Mouse (Mus musculus) lung, postnatal 0 days (tissue): ENCODE data around the gene Stag1. TPM values are rescaled to one million over a fixed set of nuclear protein-coding genes. Genes with fewer than 3 reads are reported as not detected.
"Not testable (repeated sequence)": the region's sequence is repeated elsewhere in the genome, so short reads cannot be mapped to it uniquely, and the experiment has no call there.

Experiments
- ATAC-seq: fragments of 200-750 bp; cut with Nextera tagmentation; 2 replicates; pipeline ENCODE4 v1.8.0; 2017; ENCODE audit warnings: moderate library complexity
- DNase-seq: peaks from one replicate; pipeline ENCODE4 v3.0.0-alpha.2; 2016; ENCODE audit warnings: low spot score
- H3K27ac ChIP-seq: fragments of 300-500 bp; sonication (generic); 2 replicates; pipeline ENCODE4 v1.5.1; 2014; ENCODE audit warnings: antibody characterized with exemption, mild to moderate bottlenecking, low read length, mixed read lengths
- H3K27me3 ChIP-seq: fragments of 300-500 bp; sonication (generic); replicated peaks from 2 replicates; pipeline ENCODE4 v1.6.1; 2014; ENCODE audit warnings: low read length, mixed read lengths; ENCODE audit not compliant: insufficient read depth
- H3K36me3 ChIP-seq: fragments of 300-500 bp; sonication (generic); 2 replicates; pipeline ENCODE4 v1.6.1; 2014; ENCODE audit warnings: low read length, mixed read lengths; ENCODE audit not compliant: insufficient read depth
- H3K4me1 ChIP-seq: fragments of 300-500 bp; sonication (generic); 2 replicates; pipeline ENCODE4 v1.6.1; 2014; ENCODE audit warnings: antibody characterized with exemption, low read depth, low read length, mixed read lengths; ENCODE audit not compliant: insufficient read depth
- H3K4me2 ChIP-seq: fragments of 300-500 bp; sonication (generic); replicated peaks from 2 replicates; pipeline ENCODE4 v1.6.1; 2014; ENCODE audit warnings: low read depth, mild to moderate bottlenecking, low read length, moderate library complexity, mixed read lengths
- H3K4me3 ChIP-seq: fragments of 300-500 bp; sonication (generic); 2 replicates; pipeline ENCODE4 v1.5.1; 2014; ENCODE audit warnings: low read depth, low read length
- H3K9ac ChIP-seq: fragments of 300-500 bp; sonication (generic); replicated peaks from 2 replicates; pipeline ENCODE4 v1.6.1; 2014; ENCODE audit warnings: low read depth, mild to moderate bottlenecking
- H3K9me3 ChIP-seq: fragments of 300-500 bp; sonication (generic); 2 replicates; pipeline ENCODE4 v1.6.1; 2016; ENCODE audit warnings: low read length, mixed read lengths
- CTCF ChIP-seq: IDR thresholded peaks from 2 replicates; pipeline ENCODE4 v1.5.1; 2016; ENCODE audit warnings: antibody characterized with exemption, mild to moderate bottlenecking
- EP300 ChIP-seq: IDR thresholded peaks from 2 replicates; pipeline ENCODE4 v1.6.1; 2016; ENCODE audit warnings: antibody characterized with exemption, mild to moderate bottlenecking, control low read depth
- WGBS: fragments of 180-500 bp; shearing (Covaris S2); extraction: QIAGEN DNeasy Blood & Tissue Kit; methylation state at CpG from one replicate; pipeline ENCODE4 v1.1.7; 2014; 5-methylcytosine and 5-hydroxymethylcytosine counted together
- polyA plus RNA-seq: library from polyadenylated mRNA; unstranded; fragments of >200 nt; fragmentation: Nextera tagmentation; extraction: Ambion mirVana; gene quantifications from 2 replicates; pipeline ENCODE4 v1.2.1, GENCODE M21; 2015

The Stag1 gene
- polyA plus RNA-seq, 1 experiment from 2014 or later, result 38.1 TPM

- Histone ChIP-seq H3K36me3 (no peaks in the 10 kb centered on the region), H3K4me1 (no peaks in the 10 kb centered on the region), H3K4me2 (no peak overlapping the region), H3K27me3 (no peaks in the 10 kb centered on the region), H3K4me3 (no peak overlapping the region), H3K9ac (no peak overlapping the region), H3K9me3 (no peaks in the 10 kb centered on the region), H3K27ac (0 out of 2 replicates have a peak overlapping the region, but pooled peaks have one; percentile 14)
- DNase-seq, result no peak
- ATAC-seq, result no peak
- WGBS, result 78% methylated on average over 6 of the region's 6 CpGs
- TF ChIP-seq EP300, result no peak
- TF ChIP-seq CTCF, result no peak
These were observed 136.4 kb downstream of the Stag1 start for GRCm38 (mm10) chr9:100733907-100734440.

- 64% methylated on average over 4 of the region's 4 CpGs for WGBS
- H3K27ac ChIP-seq, result no peak overlapping the region
- DNase-seq, result no peak
- H3K4me3 ChIP-seq, result no peak overlapping the region
- H3K9ac ChIP-seq, result no peak overlapping the region
- no peaks in the 10 kb centered on the region for H3K4me1 ChIP-seq
- no peak overlapping the region for H3K4me2 ChIP-seq
- no peak for ATAC-seq
- no peak for TF ChIP-seq EP300
- no peak for TF ChIP-seq CTCF
- no peaks in the 10 kb centered on the region for H3K36me3 ChIP-seq
- H3K27me3 ChIP-seq, result no peaks in the 10 kb centered on the region
- no peaks in the 10 kb centered on the region for H3K9me3 ChIP-seq
These were observed 138.5 kb downstream of the Stag1 start for GRCm38 (mm10) chr9:100735993-100736645.

DNA sequence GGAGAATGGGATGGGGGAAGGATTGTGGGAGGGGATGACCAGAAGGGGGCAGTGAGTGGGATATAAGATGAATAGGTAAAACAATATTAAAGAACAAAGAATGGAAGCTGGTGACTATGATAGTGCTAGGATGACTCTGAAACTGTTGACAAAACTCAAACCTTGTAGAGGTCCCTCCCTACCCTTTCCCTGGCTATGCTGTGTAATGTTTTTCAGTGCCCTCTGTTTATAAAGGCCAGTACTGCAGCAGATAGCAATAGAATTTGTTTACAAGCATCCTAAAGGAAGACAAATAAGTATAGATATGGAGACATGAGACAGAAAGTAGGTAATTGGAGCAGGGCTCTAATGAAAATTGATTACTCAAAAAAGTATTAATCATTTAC is 139.0 kb downstream of the Stag1 start:
- no peak for ATAC-seq
- no peak for TF ChIP-seq EP300
- TF ChIP-seq CTCF, result 0 out of 2 replicates have a peak, but pooled peaks have one; percentile 4
- H3K4me1 ChIP-seq, result no peaks in the 10 kb centered on the region

DNA sequence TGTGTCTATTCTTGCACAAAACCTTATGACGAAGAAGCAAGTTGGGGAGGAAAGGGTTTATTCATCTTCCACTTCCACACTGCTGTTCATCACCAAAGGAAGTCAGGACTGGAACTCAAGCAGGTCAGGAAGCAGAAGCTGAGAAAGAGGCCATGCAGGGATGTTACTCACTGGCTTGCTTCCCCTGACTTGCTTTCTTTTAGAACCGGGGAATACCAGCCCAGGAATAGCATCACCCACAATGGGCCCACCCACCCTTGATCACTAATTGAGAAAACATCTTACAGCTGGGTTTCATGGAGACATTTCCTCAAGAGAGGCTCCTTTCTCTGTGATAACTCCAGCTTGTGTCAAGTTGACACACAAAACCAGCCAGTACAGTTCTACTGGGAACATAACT is 179.6 kb downstream of the Stag1 start:
- H3K27me3 ChIP-seq, DNase-seq, H3K4me2 ChIP-seq, H3K27ac ChIP-seq, H3K9me3 ChIP-seq, H3K36me3 ChIP-seq, H3K4me1 ChIP-seq, H3K9ac ChIP-seq, H3K4me3 ChIP-seq, ATAC-seq: not testable (repeated sequence)
- 76% methylated on average over 2 of the region's 2 CpGs for WGBS

More for the DNA sequence above, 139.0 kb downstream of the Stag1 start:
- Histone ChIP-seq H3K4me2 (no peak overlapping the region), H3K9ac (no peak overlapping the region), H3K36me3 (no peaks in the 10 kb centered on the region), H3K27me3 (no peaks in the 10 kb centered on the region), H3K27ac (no peak overlapping the region), H3K4me3 (no peak overlapping the region), H3K9me3 (no peaks in the 10 kb centered on the region)
- no peak for DNase-seq

GRCm38 (mm10) chr9:100865984-100866383 is 268.4 kb downstream of the Stag1 start:
- WGBS, result 80% methylated on average over 4 of the region's 4 CpGs

DNA sequence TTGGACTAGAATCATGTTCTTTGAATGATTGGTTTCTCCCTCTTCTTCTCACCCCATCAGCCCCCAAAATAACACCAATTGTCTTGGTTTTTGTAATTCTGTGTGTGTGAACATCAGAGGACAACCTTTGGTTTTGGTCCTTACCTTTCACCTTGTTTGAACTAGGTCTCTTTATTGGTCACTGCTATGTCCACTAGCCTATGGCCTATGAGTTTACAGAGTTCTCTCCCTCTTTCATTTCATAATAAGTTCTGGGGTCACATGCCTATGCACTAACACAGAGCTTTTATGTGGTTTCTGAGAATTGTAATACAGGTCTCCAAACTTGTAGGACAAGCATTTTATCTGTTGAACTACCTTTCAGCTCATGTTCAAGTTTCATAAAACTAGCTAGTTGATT is 272.0 kb downstream of the Stag1 start:
- DNase-seq, result no peak
- no peaks in the 10 kb centered on the region for H3K36me3 ChIP-seq
- H3K4me1 ChIP-seq, result no peaks in the 10 kb centered on the region
- TF ChIP-seq CTCF (no peak), EP300 (no peak)
- no peak for ATAC-seq
- H3K4me3 ChIP-seq, result no peak overlapping the region
- H3K9ac ChIP-seq, result no peak overlapping the region
- no peaks in the 10 kb centered on the region for H3K9me3 ChIP-seq
- H3K27me3 ChIP-seq, result no peaks in the 10 kb centered on the region
- H3K27ac ChIP-seq, result no peak overlapping the region
- no peak overlapping the region for H3K4me2 ChIP-seq

More at GRCm38 (mm10) chr9:100865984-100866383, 268.4 kb downstream of the Stag1 start:
- Histone ChIP-seq H3K27me3 (no peaks in the 10 kb centered on the region), H3K4me2 (no peak overlapping the region), H3K4me3 (no peak overlapping the region), H3K4me1 (no peaks in the 10 kb centered on the region), H3K36me3 (no peaks in the 10 kb centered on the region), H3K27ac (no peak overlapping the region), H3K9me3 (no peaks in the 10 kb centered on the region), H3K9ac (no peak overlapping the region)
- peak; percentile 30 for DNase-seq
- ATAC-seq, result no peak
- TF ChIP-seq EP300 (no peak), CTCF (no peak)
